Mouse (Mus musculus) spleen, adult 2 months (tissue): ENCODE results near the gene Gdap1l1. TPM values are rescaled to one million over a fixed set of nuclear protein-coding genes. Genes with fewer than 3 reads are reported as not detected.

Experiments used
- DNase-seq, 2 experiments: peaks; one replicate each; pipeline versions ENCODE4 v3.0.0 to v3.0.0-alpha.2; 2012 to 2021; ENCODE audit warnings: low spot score in 2 of 2, low read depth in 1 of 2
- H3K27ac ChIP-seq: fragments of 200-500 bp; 2 replicates; pipeline ENCODE4 v1.5.1; 2012; ENCODE audit warnings: low read length, inconsistent platforms; ENCODE audit not compliant: insufficient read depth
- H3K27me3 ChIP-seq: fragments of 200-500 bp; 2 replicates; pipeline ENCODE4 v1.6.1; 2012; ENCODE audit warnings: mild to moderate bottlenecking, moderate library complexity, low read length, inconsistent platforms; ENCODE audit not compliant: control insufficient read depth, insufficient read depth
- H3K36me3 ChIP-seq: fragments of 200-500 bp; 2 replicates; pipeline ENCODE4 v1.6.1; 2012; ENCODE audit warnings: mild to moderate bottlenecking, low read length, inconsistent platforms; ENCODE audit not compliant: control insufficient read depth, insufficient read depth
- H3K4me1 ChIP-seq: fragments of 200-500 bp; 2 replicates; pipeline ENCODE4 v1.6.1; 2011; ENCODE audit warnings: inconsistent platforms; ENCODE audit not compliant: control insufficient read depth, insufficient read depth, insufficient read length
- H3K4me3 ChIP-seq: fragments of 200-500 bp; 2 replicates; pipeline ENCODE4 v1.5.1; 2011; ENCODE audit warnings: mild to moderate bottlenecking, inconsistent platforms; ENCODE audit not compliant: insufficient read depth, insufficient read length; ENCODE audit errors: extremely low read depth
- CTCF ChIP-seq: fragments of 200-500 bp; IDR thresholded peaks from 2 replicates; pipeline ENCODE4 v1.5.1; 2011; ENCODE audit warnings: mild to moderate bottlenecking, inconsistent platforms; ENCODE audit not compliant: insufficient read depth, insufficient read length, insufficient replicate concordance; ENCODE audit errors: extremely low read depth
- POLR2A ChIP-seq: fragments of 200-500 bp; IDR thresholded peaks from 2 replicates; pipeline ENCODE4 v1.6.1; 2011; ENCODE audit warnings: low read depth, low read length, inconsistent platforms
- WGBS: fragments of 180-500 bp; shearing (Covaris S2); methylation state at CpG from one replicate; pipeline ENCODE4 v1.1.7; 2018; 5-methylcytosine and 5-hydroxymethylcytosine counted together
- polyA plus RNA-seq: library from polyadenylated mRNA; depleted of rRNA; stranded (reverse); fragments of >200 nt; gene quantifications from 2 replicates; pipeline ENCODE4 v1.2.3, GENCODE M21; 2012

The Gdap1l1 gene
- polyA plus RNA-seq, 1 experiment: 0.19 TPM

GRCm38 (mm10) chr2:163462386-163462785 is 24.1 kb downstream of the Gdap1l1 start:
- no peak overlapping the region for H3K27ac ChIP-seq
- TF ChIP-seq CTCF: no peak
- no peak for TF ChIP-seq POLR2A
- no peak overlapping the region for H3K4me3 ChIP-seq
- 83% methylated on average over 5 of the region's 5 CpGs for WGBS
- no peaks in the 10 kb centered on the region for H3K4me1 ChIP-seq
- H3K36me3 ChIP-seq: no peaks in the 10 kb centered on the region
- no peaks in the 10 kb centered on the region for H3K27me3 ChIP-seq
- DNase-seq: no peak

- TF ChIP-seq POLR2A (no peak), CTCF (no peak)
- no peak for DNase-seq
- WGBS: 82% methylated on average over 11 of the region's 11 CpGs
These were observed 24.5 kb downstream of the Gdap1l1 start for GRCm38 (mm10) chr2:163462801-163463200.

GRCm38 (mm10) chr2:163463251-163463769 is 25.0 kb downstream of the Gdap1l1 start:
- WGBS: 79% methylated on average over 10 of the region's 10 CpGs
- Histone ChIP-seq H3K4me3 (no peak overlapping the region), H3K27ac (no peak overlapping the region), H3K27me3 (no peaks in the 10 kb centered on the region), H3K4me1 (no peaks in the 10 kb centered on the region), H3K36me3 (no peaks in the 10 kb centered on the region)
- no peak for DNase-seq
- TF ChIP-seq POLR2A (no peak), CTCF (no peak)

More at GRCm38 (mm10) chr2:163462801-163463200, 24.5 kb downstream of the Gdap1l1 start:
- no peak overlapping the region for H3K4me3 ChIP-seq
- no peaks in the 10 kb centered on the region for H3K36me3 ChIP-seq
- no peak overlapping the region for H3K27ac ChIP-seq
- no peaks in the 10 kb centered on the region for H3K4me1 ChIP-seq
- H3K27me3 ChIP-seq: no peaks in the 10 kb centered on the region

GRCm38 (mm10) chr2:163463998-163464397 is 25.7 kb downstream of the Gdap1l1 start:
- no peak overlapping the region for H3K27ac ChIP-seq
- DNase-seq: no peak
- no peaks in the 10 kb centered on the region for H3K27me3 ChIP-seq
- TF ChIP-seq CTCF (no peak), POLR2A (no peak)
- H3K4me1 ChIP-seq: no peaks in the 10 kb centered on the region
- peaks cover 2% of the 10 kb centered on the region for H3K36me3 ChIP-seq
- 81% methylated on average over 4 of the region's 4 CpGs for WGBS
- no peak overlapping the region for H3K4me3 ChIP-seq

- Histone ChIP-seq H3K4me3 (no peak overlapping the region), H3K27me3 (no peaks in the 10 kb centered on the region), H3K36me3 (peaks cover 4% of the 10 kb centered on the region), H3K27ac (no peak overlapping the region), H3K4me1 (no peaks in the 10 kb centered on the region)
- TF ChIP-seq CTCF: no peak
- no peak for DNase-seq
- WGBS: 82% methylated on average over 6 of the region's 6 CpGs
These were observed 26.3 kb downstream of the Gdap1l1 start for GRCm38 (mm10) chr2:163464562-163464961.

GRCm38 (mm10) chr2:163466771-163467170 is 28.5 kb downstream of the Gdap1l1 start:
- H3K4me3 ChIP-seq: no peak overlapping the region
- H3K27ac ChIP-seq: no peak overlapping the region
- peaks cover 7% of the 10 kb centered on the region; the same call in 1 of the 2 replicates for H3K4me1 ChIP-seq
- DNase-seq: no peak
- whole genome bisulfite sequencing: 80% methylated on average over 8 of the region's 8 CpGs
- H3K36me3 ChIP-seq: peaks cover 4% of the 10 kb centered on the region
- TF ChIP-seq CTCF (no peak), POLR2A (no peak)
- no peaks in the 10 kb centered on the region for H3K27me3 ChIP-seq

- H3K27ac ChIP-seq: no peak overlapping the region
- 96% methylated on average over 6 of the region's 6 CpGs for WGBS
- no peak overlapping the region for H3K4me3 ChIP-seq
- no peaks in the 10 kb centered on the region for H3K27me3 ChIP-seq
- H3K36me3 ChIP-seq: peaks cover 4% of the 10 kb centered on the region
- no peak for TF ChIP-seq CTCF
- no peak for TF ChIP-seq POLR2A
- DNase-seq: no peak
- H3K4me1 ChIP-seq: peaks cover 9% of the 10 kb centered on the region
These were observed 29.3 kb downstream of the Gdap1l1 start for GRCm38 (mm10) chr2:163467585-163467984.

GRCm38 (mm10) chr2:163468866-163469265 is 30.6 kb downstream of the Gdap1l1 start:
- H3K4me3 ChIP-seq: no peak overlapping the region
- peaks cover 4% of the 10 kb centered on the region for H3K36me3 ChIP-seq
- TF ChIP-seq POLR2A (no peak), CTCF (no peak)
- no peak for DNase-seq
- 91% methylated on average over 6 of the region's 6 CpGs for WGBS
- no peaks in the 10 kb centered on the region for H3K27me3 ChIP-seq
- no peak overlapping the region for H3K27ac ChIP-seq
- H3K4me1 ChIP-seq: peaks cover 9% of the 10 kb centered on the region
